16 mouse cellular contexts compared by ENCODE assay signal in the genomic region with DNA sequence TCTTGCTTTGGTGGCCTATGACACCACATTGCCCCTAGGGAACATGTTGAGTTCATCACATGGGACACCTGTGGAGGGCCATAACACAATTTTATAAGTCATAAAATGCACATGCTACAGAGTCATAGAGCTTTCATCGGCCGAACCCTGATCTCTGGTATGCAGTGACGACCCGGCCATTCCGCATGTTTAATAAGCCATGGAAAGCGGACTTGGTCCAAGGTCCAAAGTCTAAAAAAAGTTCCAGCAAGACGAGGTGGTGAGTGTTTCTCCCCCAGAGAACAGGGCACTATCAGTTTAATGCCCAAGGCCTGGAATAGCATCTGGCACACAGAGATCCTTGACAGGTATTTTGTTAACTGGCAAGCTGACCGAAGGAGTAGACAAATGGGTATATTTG.
DNase-seq lines count a peak whose midpoint lies in the region; ATAC-seq lines count a peak whose summit lies in the region.
"Had no signal": no experiment of that assay in that cellular context is flagged by ENCODE, and none has a peak within 500 bp of the region (broad histone marks: within the 10 kb centered on the region; RNA-seq: fewer than 3 reads in every experiment).

No protein-coding gene starts in this region.

- intact Hi-C loops in heart, postnatal 14 days (cut with DNase I), result no loop called here

- no peak overlapping the region for H3K4me3 ChIP-seq in heart, embryonic 14.5 days (ENCODE audit: control insufficient read depth in 1 of 2, insufficient read depth in 1 of 2, low read depth in 1 of 2, low read length in 2 of 2)
- H3K4me3 ChIP-seq: embryonic facial prominence, embryonic 10.5 days; hindbrain, embryonic 13.5 days; limb, embryonic 13.5 days; neural tube, embryonic 12.5 days had no signal

- no peaks in the 10 kb centered on the region for H3K36me3 ChIP-seq in heart, embryonic 14.5 days (ENCODE audit: control insufficient read depth, insufficient read depth, low read length)
- H3K36me3 ChIP-seq: embryonic facial prominence, embryonic 10.5 days; hindbrain, embryonic 13.5 days; limb, embryonic 13.5 days; neural tube, embryonic 12.5 days had no signal

- H3K27ac ChIP-seq in heart, embryonic 14.5 days (replicated peaks in 1 of 2; ENCODE audit: control insufficient read depth in 1 of 2, insufficient read depth in 1 of 2, low read depth in 2 of 2, low read length in 2 of 2), result peak overlapping the region; percentile 8 to 39; a peak in 1 of 4 replicates
- H3K27ac ChIP-seq: embryonic facial prominence, embryonic 10.5 days; hindbrain, embryonic 13.5 days; limb, embryonic 13.5 days; neural tube, embryonic 12.5 days had no signal

- H3K9me3 ChIP-seq in heart, embryonic 14.5 days (ENCODE audit: control insufficient read depth, low read length), result no peaks in the 10 kb centered on the region
- H3K9me3 ChIP-seq: embryonic facial prominence, embryonic 10.5 days; hindbrain, embryonic 13.5 days; limb, embryonic 13.5 days; neural tube, embryonic 12.5 days had no signal

- no peak overlapping the region for H3K4me2 ChIP-seq in heart, embryonic 14.5 days (ENCODE audit: low read length)
- H3K4me2 ChIP-seq: hindbrain, embryonic 13.5 days; limb, embryonic 13.5 days; neural tube, embryonic 12.5 days had no signal

- H3K9ac ChIP-seq in heart, embryonic 14.5 days (ENCODE audit: low read length), result no peak overlapping the region
- H3K9ac ChIP-seq: hindbrain, embryonic 13.5 days; limb, embryonic 13.5 days; neural tube, embryonic 12.5 days had no signal

- H3K4me1 ChIP-seq in heart, embryonic 14.5 days (ENCODE audit: control insufficient read depth in 2 of 2, insufficient read depth in 2 of 2, low read length in 2 of 2), result peaks cover 8 to 15% of the 10 kb centered on the region in 2 experiments

- peak; percentile 90 for DNase-seq in heart, adult 11 months
- DNase-seq in heart, postnatal 14 days, result no peak
- peak; percentile 71 for DNase-seq in kidney, adult 18-20 months
- DNase-seq in kidney, postnatal 25 days, result peak; percentile 78 to 84
- DNase-seq in layer of hippocampus, adult 8-10 months (ENCODE audit: low spot score in 2 of 2), result no peak
- DNase-seq in frontal cortex, adult 2 months (ENCODE audit: extremely low spot score in 1 of 2, low spot score in 1 of 2), result no peak
- DNase-seq in lung, postnatal 25 days (ENCODE audit: low spot score), result no peak
- DNase-seq: adrenal gland, postnatal 10 days; cerebellum, adult 11 months; thymus, postnatal 25 days had no signal

- H3K27me3 ChIP-seq in heart, embryonic 14.5 days (ENCODE audit: control insufficient read depth, insufficient read depth, low read length), result no peaks in the 10 kb centered on the region
- H3K27me3 ChIP-seq: hindbrain, embryonic 13.5 days; limb, embryonic 13.5 days; neural tube, embryonic 12.5 days had no signal

- 63% methylated on average over 8 of the region's 8 CpGs for whole genome bisulfite sequencing in heart, embryonic 14.5 days

- ATAC-seq in heart, embryonic 14.5 days (ENCODE audit: insufficient number of reproducible peaks, insufficient read depth, low FRiP score, low read depth), result no peak
- ATAC-seq: forebrain, embryonic 14.5 days had no signal

Comparison
In these comparisons a context has a peak if more than half of its experiments do, and no peak if none do; other contexts are left out.
1. DNase-seq: peak in heart, adult 11 months (single experiment), kidney, adult 18-20 months (single experiment) and kidney, postnatal 25 days (2 of 2); none in heart, postnatal 14 days (0 of 2), layer of hippocampus, adult 8-10 months (0 of 2), frontal cortex, adult 2 months (0 of 2) and lung, postnatal 25 days (single experiment).